Mouse (Mus musculus) 3134 (cell line): ENCODE data around the gene Atg9b.

Experiments
- DNase-seq: peaks from one replicate; pipeline ENCODE4 v3.0.0-alpha.2; 2011; ENCODE audit warnings: low spot score; ENCODE audit not compliant: insufficient read length; ENCODE audit errors: extremely low read depth

The Atg9b gene

DNA sequence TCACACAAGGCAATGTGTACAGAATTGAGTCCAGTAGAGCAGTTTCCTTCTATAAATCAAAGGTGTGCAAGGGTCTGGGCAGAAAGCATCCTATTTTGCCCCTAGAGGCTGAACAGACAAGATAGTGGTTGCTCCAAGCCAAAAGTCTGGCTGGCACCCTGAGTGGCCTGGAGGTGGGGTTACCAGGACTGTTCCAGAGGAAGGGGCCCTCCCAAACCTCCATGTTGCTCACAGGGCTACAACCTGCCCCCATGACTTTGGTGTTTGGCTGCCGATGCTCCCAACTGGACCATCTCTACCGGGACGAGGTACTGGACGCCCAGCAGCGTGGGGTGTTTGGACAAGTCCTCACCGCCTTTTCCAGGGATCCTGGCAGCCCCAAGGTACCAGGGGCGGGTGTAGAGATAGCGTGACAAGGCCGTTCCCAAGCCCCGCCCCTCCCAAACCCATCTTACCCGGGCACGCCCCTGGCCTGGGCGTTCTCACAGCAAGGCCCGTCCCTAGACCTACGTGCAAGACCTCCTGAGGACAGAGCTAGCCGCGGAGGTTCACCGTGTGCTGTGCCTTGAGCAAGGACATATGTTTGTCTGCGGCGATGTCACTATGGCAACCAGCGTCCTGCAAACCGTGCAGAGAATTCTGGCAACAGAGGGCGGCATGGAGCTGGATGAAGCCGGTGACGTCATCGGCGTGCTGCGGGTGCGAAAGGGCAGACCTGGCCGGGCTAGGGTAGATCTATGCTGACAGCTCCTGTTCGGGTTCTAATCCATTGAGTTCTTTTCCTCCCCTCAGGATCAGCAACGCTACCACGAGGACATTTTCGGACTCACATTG is 8.7 kb downstream of the Atg9b start:
- peak; percentile 90 for DNase-seq

- DNase-seq = no peak
Observed at GRCm38 (mm10) chr5:24381988-24382387, 10.0 kb downstream of the Atg9b start.

DNA sequence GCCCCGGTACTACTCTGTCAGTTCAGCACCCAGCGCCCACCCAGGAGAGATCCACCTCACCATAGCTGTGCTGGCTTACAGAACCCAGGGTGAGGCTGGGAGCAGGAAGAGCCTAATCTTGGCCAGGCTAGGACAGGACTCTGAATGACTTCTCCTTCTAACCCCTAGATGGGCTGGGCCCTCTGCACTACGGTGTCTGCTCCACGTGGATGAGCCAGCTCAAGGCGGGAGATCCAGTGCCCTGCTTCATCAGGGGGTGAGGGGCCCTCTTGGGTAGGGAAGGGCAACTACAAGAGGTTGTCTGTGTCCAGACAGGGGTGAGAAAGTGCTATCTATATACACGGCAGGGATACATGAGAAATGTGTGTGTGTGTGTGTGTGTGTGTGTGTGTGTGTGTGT is 10.5 kb downstream of the Atg9b start:
- DNase-seq = no peak

DNA sequence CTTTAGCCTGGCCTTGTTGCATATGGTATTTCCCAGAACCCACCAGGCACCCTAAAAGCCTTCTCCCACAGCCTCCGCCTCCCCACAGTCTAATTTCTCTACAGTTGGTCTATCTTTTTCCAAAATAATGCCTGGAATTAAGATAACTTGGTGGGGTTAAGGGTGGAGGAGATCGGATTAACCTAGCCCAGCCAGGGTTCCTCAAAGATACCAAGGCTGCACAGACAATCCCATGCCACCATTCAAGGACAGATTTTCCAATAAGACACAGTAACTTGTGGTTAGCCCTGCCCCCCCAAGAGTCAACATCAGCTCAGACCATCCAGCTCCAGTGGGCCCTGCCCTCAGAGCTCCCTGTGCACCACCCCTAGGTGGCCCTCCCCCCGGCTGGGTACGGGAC is 11.4 kb downstream of the Atg9b start:
- DNase-seq = no peak

DNA sequence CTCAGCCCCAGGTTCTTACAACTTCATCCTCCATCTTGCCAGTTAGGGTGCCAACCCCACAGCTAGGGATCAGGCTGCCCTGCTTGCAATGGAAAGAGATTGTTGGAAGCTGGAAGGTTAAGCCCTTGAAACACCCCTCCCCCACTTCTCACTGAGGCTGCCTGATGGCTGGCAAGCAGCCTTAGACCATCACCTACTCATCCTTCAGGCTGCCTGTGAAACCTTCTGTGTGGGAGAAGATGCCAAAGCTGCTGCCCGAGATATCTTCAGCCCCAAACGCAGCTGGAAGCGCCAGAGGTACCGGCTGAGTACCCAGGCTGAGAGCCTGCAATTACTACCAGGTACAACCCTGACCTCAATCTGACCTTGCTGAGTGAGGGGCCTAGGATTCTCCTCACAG is 12.4 kb downstream of the Atg9b start:
- no peak for DNase-seq

GRCm38 (mm10) chr5:24378700-24379099 is 13.2 kb downstream of the Atg9b start:
- no peak for DNase-seq

GRCm38 (mm10) chr5:24374666-24375328 is 17.1 kb downstream of the Atg9b start:
- no peak for DNase-seq

- no peak for DNase-seq
Observed at GRCm38 (mm10) chr5:24374216-24374615, 17.7 kb downstream of the Atg9b start.

DNA sequence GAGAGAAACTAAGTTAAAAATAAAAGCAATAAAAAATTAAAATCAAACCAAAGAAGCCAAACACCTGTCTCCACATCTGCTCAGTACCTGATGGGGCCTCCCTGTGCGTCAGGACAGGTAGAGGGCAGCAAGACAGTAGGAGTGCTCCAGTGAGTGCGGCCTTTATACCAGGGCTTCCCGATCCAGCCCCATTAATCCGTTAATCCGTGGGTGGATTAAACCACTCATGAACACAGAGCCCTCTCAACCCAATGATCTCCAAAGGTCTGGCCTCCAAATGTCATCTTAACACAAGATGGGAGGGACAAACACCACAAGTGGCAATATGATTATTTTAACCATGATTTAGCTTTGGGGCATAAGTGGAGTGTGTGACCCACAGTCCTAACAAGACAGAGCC is 18.1 kb downstream of the Atg9b start:
- no peak for DNase-seq

GRCm38 (mm10) chr5:24369767-24370166 is 22.2 kb downstream of the Atg9b start:
- no peak for DNase-seq

DNA sequence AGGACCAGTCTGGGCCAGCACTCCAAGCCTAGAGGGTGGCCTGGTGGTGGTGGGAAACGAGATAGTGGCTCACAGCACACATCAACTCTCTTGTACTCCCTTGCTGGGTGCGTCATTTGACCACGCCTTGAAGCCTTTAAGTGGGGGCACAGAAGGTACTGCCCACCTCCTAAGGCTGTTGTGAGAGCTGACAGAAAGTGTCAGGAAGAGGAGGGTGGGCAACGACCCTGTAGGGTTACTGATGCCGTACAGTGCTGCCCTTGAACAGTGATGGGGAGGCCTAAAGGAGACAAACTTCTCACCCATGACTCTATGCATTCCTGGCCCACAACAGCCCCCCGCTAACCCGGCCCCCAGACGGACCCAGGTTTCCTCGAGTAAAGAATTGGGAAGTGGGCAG is 25.5 kb downstream of the Atg9b start:
- no peak for DNase-seq

GRCm38 (mm10) chr5:24365528-24365927 is 26.4 kb downstream of the Atg9b start:
- no peak for DNase-seq

DNA sequence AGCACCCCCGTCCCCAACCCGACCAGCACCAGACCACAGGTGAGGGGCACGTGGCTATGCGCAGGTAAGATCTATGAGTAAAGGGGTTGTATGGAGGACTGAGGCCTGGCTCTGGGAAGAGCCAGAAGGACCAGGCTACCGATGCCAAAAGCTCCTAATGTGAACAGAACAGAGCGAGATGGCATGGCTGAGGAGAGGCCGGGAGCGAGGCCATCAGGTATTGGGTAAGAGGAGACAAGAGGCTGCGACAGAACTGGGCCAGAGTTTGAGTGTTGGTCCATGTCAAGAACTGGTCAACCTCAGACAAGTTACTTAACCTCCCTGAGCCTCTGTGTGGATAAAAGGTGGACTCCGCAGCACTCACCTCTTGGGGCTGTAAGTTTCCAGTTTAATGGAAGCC is 27.0 kb downstream of the Atg9b start:
- DNase-seq = no peak

GRCm38 (mm10) chr5:24364508-24364907 is 27.4 kb downstream of the Atg9b start, which contains the start of gene Nos3:
TSS of gene Nos3 (plus strand) at chr5:24364810.
- DNase-seq = no peak

DNA sequence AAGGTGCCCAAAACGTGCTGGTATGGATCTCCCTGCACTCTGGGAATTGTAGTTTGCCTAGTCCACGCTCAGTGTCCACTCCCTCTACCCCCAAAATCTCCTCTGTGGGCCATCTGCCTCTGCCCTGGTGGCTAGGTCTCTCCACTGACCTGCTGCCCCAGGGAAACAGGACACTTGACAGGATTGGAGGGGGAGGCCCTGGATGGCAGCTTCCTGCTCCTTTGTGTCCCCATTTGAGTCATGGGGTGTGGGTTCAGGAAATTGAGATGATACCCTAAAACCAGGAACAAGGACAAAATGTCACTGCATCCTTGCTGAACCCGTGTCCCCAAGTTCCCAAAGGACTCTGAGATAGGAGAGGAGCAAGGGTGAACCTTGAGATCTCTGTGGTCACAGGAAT is 27.9 kb downstream of the Atg9b start:
- DNase-seq = no peak

GRCm38 (mm10) chr5:24363467-24363866 is 28.5 kb downstream of the Atg9b start:
- no peak for DNase-seq

GRCm38 (mm10) chr5:24360792-24361454 is 31.0 kb downstream of the Atg9b start:
- peak; percentile 69 for DNase-seq

- DNase-seq = no peak
Observed at GRCm38 (mm10) chr5:24357461-24357860, 34.5 kb downstream of the Atg9b start.

GRCm38 (mm10) chr5:24356764-24357163 is 35.2 kb downstream of the Atg9b start:
- no peak for DNase-seq

DNA sequence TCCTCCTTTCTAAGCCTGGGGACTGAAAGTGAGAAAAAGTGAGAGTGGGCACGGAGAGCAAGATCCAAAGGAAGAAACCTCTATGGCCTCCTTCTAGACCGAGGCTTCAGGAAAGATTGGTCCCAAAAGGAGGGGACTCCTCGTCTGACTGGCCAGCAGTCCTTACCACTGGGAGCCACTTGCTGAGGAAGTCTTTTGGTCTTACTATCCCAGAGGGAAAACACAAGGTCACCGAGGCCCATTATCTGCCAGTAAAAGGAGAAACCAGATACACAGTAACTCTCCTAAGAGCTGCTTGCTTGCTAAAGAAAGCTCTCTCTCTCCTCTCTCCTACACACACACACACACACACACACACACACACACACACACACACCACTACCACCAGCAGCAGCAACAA is 38.6 kb downstream of the Atg9b start:
- no peak for DNase-seq

DNA sequence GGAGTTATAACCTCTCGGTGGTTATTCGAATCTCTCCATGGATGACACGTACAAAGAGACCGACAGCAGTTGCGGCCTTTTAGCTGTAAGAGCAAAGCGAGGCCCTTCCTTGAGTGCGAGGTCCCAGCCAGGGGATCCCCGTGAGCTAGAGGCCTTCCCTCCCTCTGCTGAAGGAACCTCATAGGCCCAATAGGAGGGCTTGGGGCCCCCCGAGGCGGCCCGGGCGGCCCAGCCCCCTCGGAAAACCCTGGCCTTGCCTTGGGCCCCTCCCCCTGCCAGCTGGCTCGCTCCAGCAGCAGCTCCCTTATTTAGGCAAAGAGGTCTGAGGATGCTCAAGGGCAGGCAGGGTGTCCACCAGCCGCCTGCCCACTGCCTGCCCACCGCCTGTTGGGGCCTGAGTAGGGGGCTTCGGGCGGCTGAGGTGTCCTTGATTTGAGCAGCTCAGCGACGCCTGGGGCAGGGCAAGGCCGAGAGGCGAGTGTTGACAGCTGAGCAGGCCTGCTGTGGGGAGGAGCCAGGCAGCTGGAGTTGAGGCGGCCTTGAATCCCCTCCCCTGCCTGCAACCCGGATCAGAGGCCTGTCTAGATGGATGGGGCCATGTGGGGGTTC is 39.6 kb downstream of the Atg9b start:
- DNase-seq = no peak
